Mouse (Mus musculus) E14TG2a.4 (cell line): ENCODE results near the gene Sbf2.

Experiments used
- CTCF ChIP-seq: conservative IDR thresholded peaks from 2 replicates; pipeline ENCODE4 v1.5.1; 2014; ENCODE audit warnings: low read length
- NANOG ChIP-seq: IDR thresholded peaks from 2 replicates; pipeline ENCODE4 v1.6.1; 2014; ENCODE audit warnings: borderline replicate concordance, low read length, mixed read lengths
- POU5F1 ChIP-seq: IDR thresholded peaks from 2 replicates; pipeline ENCODE4 v1.6.1; 2014; ENCODE audit warnings: low read length, borderline replicate concordance

DNA sequence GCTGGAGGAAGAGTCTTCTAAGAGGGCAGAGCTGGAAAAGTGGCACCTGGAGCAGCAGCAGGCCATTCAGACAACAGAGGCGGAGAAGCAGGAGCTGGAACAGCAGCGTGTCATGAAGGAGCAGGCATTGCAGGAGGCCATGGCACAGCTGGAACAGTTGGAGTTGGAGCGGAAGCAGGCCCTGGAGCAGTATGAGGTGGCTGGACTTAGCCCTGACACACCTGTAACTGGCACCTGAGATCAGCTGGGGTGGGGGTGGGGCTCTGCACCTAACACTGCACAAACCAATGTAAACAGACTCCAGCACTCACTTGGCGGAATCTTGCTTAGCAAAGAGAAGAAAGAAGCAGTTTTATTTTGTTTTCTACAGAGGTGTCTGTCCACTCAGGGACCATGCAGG, 335.5 kb downstream of the Sbf2 start:
- TF ChIP-seq CTCF (no peak), NANOG (no peak), POU5F1 (no peak)
